Mouse (Mus musculus) embryo, embryonic 11.5 days (tissue): ENCODE data around the gene Dop1a.
A peak's percentile ranks its signal among the peaks of the same experiment; 100 is the strongest.

ENCODE experiments used
- DNase-seq: peaks from one replicate; pipeline ENCODE4 v3.0.0-alpha.2; 2012; ENCODE audit warnings: low read depth, low spot score

The Dop1a gene

DNA sequence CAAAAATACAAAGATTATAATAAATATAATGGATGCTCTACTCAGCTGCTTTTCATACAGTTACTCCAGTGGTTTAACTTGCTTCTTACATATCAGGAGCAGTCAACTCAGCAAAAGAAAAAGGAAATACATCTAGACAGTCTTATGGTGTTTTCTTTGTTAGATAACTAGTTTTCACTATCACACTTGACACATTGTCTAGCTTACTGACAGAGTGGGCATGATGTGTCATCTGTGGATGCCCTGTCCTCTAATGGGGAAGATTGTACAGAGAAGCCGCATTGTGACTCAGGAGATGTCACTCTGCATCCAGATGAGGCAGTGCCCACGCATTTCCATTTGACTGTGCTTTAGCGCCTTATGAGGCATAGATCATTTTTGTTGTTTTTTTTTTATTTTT is 32.1 kb downstream of the Dop1a start:
- DNase-seq, result no peak

GRCm38 (mm10) chr9:86507437-86507836 is 40.5 kb downstream of the Dop1a start:
- DNase-seq, result no peak

- no peak for DNase-seq
Measured at GRCm38 (mm10) chr9:86513733-86514132, 46.8 kb downstream of the Dop1a start.

DNA sequence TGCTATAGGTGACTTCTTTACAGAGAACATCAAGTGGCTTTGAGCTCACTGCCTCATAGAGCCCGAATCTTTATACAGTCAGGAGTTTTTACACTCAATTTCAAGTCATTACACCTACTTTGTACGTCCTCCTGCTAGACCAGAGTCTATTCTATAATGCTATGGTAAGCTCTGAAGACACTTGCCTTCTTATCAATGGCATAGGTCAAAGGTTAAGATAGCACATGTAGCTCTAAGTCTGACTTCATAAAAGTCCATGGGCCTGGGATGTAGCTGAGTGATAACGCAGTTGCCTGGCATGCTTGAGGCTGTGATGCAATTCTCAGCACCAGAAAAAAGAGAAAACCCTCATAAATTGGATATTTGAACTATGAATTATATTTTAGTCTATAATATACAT is 47.4 kb downstream of the Dop1a start:
- no peak for DNase-seq

DNA sequence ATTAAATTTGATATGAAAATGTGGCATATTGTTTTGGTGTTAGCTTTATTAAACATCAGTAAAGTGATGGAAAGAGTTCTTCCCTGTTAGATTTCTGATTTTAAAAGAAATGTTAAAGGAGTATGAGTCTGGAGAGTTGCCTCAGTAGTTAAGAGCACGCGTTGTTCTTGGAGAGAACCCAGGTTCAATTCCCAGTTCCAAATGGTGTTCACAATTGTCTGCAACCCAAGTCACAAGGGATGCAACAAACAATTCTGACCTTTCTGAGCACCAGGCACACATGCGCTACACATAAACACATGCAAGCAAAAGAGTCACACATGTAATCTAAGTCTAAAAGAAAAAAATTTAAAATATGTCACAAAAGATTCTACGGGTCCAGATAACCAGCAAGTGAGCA is 47.8 kb downstream of the Dop1a start:
- no peak for DNase-seq

GRCm38 (mm10) chr9:86522335-86522734 is 55.4 kb downstream of the Dop1a start:
- no peak for DNase-seq

DNA sequence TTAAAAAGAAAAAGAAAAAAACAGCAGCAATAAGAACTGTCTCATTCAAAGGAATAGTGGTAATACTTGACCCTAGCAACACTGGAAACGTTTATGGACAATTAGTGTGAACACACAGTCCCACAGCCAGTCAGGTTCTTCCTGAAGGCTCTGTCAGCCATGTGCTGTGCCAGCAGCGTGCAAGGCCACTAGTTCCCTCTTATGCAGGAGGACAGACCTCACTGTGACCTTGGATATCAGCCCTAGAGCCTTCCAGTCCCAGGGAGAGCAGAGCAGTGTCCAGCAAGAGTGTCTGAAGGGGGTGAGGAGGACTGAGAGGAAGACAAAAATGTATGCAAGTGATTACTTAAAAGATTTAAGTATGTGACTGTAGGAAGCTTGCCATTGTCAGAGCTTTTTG is 58.6 kb downstream of the Dop1a start:
- DNase-seq, result no peak

DNA sequence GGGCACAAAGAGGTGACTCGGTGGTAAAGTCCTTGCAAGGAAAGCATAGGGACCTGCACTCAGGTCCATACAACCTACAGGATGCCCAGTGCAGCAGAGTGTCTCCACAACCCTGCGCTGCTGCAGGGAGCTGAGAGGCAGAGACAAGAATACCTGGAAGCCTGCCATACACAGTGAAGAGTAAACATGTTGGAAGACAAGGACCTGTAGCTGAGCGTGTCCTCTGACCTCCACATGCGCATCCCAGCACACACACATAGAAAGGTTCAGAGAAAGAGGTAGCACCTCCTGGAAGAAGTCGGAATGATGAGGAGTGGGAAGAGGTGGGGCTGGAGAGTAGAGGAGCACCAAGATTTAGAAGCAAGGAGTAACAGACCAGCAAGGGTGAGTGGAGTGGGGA is 67.1 kb downstream of the Dop1a start:
- DNase-seq, result no peak

DNA sequence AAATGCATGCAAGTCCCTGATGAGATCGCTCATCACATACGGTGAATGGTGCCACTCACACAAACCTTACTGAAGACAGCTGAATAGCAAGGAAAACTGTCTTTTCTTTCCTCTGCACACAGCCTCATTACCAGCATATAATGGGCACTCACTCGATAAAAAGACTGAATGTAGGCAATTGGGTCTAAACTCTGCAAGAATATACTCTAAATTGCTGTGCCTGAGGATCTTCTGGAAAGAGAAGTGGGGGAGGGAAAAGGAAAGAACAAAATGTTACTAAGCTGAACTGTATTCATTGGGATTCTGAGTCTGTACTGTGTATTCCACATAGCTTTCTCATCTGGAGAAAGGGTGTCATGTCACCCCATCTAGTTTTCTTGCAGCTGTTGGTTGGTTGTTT is 76.5 kb downstream of the Dop1a start:
- no peak for DNase-seq

DNA sequence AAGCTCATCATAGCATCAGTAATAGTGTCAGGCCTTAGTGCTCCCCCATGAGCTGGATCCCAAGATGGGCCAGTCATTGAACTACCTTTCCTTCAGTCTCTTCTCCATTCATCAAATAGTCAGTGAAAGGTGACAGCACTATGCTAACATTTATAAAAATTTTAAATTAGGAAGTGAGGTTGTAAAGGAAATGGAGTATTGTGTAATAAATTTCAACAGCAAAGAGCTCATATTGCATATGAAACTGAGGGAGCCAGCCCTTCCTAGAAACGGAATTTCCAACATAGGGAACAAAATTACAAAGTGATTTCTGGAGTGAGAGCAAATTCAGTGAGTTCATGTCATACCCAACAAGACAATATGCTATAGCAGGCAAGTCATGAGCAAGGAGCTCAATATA is 77.6 kb downstream of the Dop1a start:
- DNase-seq, result no peak

DNA sequence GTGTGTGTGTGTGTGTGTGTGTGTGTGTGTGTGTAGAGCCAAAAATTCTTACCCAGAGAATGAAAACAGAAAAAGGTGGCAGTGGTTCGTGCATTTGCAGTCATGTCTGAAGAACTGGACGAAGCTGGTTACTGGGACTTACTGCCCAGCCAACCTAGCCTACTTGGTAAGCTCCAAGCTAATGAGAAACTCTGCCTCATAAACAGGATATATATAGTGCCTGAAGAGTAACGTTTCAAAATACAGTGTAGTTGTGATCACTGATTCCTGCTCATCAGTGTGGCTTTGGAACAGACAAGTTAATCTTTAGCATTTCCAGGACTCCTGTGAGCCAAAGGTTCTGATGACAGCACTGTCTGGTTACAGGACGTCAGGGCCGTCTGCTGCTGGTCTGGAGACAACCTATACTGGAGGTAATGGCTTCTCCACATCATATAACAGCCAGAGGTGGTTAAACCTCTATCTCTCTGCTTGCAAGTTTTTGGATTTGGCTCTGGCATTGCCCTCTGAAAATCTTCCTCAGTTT is 82.7 kb downstream of the Dop1a start:
- no peak for DNase-seq

- no peak for DNase-seq
Measured at GRCm38 (mm10) chr9:86550717-86551116, 83.8 kb downstream of the Dop1a start.

- DNase-seq, result no peak
Measured at GRCm38 (mm10) chr9:86553886-86554285, 86.9 kb downstream of the Dop1a start.

DNA sequence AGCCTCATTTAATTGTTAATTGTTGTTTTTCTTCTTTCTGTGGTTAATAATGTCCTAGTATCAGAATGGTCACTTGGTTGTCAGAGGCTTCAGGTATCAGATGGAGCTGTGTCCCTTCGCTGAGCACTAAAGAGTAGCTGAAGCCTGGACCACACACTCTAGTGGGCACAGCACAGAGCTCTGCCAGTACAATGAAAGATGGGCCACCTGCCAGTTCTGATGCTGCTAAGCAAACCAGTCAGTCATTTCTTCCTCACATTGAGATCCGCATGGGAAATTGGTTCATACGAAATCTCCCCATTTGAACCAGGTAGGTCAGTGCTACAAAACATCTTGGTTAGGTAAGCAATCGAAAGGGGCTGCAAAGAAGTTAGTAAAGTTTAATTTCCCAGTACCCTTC is 87.7 kb downstream of the Dop1a start:
- no peak for DNase-seq

- DNase-seq, result no peak
Measured at GRCm38 (mm10) chr9:86560543-86560942, 93.6 kb downstream of the Dop1a start.

- no peak for DNase-seq
Measured at GRCm38 (mm10) chr9:86569314-86569910, 102.5 kb downstream of the Dop1a start.

GRCm38 (mm10) chr9:86570261-86570890 is 103.4 kb downstream of the Dop1a start:
- no peak for DNase-seq

DNA sequence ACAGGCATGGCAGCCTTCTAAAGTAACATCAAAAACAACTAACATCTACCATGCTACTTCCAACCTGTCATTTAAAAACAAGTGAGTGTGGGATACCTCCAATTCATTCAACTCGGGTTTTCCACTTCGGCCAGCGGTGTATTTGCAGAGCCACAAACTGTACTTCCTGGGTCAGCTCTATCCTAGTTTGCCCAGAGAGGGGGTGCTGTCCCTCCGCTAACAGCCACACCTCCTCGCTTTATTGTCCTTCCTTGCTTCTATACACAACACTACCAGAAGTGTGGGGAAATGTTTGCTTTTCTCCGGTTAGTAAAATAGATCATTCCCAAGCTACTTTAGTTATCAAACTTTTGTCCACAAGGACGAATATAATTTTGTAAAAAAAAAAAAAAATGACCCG is 104.0 kb downstream of the Dop1a start:
- no peak for DNase-seq

DNA sequence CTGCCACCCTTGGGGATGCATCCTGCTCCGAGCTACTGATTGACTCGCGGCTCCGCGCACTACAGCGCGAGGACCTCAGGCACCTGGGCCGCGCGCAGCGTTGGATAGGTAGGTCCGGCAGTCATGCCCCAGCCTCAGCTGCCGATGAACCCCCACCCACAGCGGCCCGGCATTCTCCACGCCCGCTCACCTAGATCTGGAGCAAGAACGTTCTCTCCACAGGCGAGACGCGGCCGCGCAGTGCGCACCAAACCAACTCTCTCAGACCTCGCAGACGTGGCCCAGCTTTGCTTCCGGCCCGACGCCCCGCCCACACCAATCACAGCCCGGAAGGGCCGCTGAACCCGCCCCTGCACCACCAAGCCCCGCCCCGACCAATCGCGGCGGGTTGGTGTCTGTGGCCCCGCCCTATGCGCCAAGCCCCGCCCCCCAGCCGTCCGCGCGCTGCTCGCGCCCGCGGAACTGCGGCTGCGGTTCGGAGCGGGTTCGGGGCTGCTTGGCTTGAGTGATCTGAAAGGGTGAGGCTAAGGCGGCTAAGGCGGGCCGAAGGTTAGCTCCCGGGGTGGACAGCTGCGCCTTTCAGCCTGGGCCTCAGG is 104.7 kb downstream of the Dop1a start, which contains the start of the genes Pgm3 and Rwdd2a:
Gene Pgm3, minus strand, starts transcription at position 303 of the 596 bp plus-strand sequence.
Gene Rwdd2a, plus strand, starts transcription at position 452 of the 596 bp plus-strand sequence.
- peak; percentile 90 for DNase-seq

DNA sequence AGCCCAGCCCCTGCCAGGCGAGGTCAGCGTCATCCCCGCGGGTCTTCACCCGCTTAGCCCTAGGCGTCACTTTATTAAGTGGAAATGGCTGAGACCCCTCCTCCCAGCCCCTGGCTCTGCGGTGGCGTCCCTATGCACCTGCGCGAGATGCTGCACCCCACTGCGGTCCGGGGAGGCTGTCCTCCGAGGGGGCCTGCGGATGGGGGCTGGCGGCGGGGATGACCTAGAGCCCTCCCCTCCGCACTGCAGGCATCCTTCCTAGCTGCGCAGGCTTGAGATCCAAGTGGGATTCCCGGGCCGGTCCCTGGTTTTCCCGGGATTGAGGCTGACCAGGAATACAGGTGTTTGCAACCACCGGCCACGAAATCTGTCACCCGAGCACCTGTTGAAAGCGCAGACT is 105.2 kb downstream of the Dop1a start:
- DNase-seq, result no peak

- peak; percentile 64 for DNase-seq
Measured at GRCm38 (mm10) chr9:86572636-86573291, 105.8 kb downstream of the Dop1a start.

DNA sequence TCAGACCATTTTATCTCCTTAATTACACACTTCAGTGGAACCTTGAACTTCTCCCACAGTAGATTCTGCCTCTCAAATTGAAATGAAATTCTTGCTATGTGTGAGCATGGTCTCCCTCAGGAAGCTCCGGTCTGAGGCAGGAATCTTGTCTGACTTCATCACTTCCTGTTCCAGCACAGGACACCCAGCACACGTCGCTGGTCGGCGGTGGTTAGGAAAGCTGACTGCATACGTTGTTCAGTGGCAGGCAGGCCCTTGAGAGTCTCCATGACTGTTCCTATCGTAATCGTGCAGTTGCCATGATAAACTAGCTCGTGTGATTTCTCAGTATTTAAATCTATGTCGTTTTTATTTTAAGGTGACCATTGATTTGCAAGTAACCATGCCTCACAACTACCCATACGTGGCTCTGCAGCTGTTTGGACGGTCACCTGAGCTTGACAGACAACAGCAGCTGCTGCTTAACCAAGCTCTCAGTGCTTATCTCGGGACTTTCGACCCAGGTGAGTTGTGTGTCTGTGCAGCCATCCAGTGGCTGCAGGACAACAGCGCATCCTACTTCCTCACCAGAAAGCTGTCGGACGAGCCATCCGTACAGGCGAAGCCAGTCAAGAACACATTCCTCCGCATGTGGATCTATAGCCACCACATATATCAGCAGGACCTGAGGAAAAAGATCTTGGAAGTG is 106.8 kb downstream of the Dop1a start:
- no peak for DNase-seq
